Mouse (Mus musculus) lung, embryonic 16.5 days (tissue): ENCODE results near the gene Hax1. TPM values are rescaled to one million over a fixed set of nuclear protein-coding genes. Genes with fewer than 3 reads are reported as not detected.

Source experiments
- ATAC-seq: fragments of 200-750 bp; cut with Nextera tagmentation; 2 replicates; pipeline ENCODE4 v1.8.0; 2017; ENCODE audit warnings: low read depth, mild to moderate bottlenecking, moderate library complexity
- H3K27ac ChIP-seq: fragments of 300-500 bp; sonication (generic); 2 replicates; pipeline ENCODE4 v1.5.1; 2014; ENCODE audit warnings: mild to moderate bottlenecking, control low read depth, low read length
- H3K27me3 ChIP-seq: fragments of 300-500 bp; sonication (generic); 2 replicates; pipeline ENCODE4 v1.6.1; 2014; ENCODE audit warnings: low read depth, low read length, mixed read lengths; ENCODE audit not compliant: control insufficient read depth, insufficient read depth
- H3K36me3 ChIP-seq: fragments of 300-500 bp; sonication (generic); 2 replicates; pipeline ENCODE4 v1.6.1; 2014; ENCODE audit warnings: low read length; ENCODE audit not compliant: control insufficient read depth, insufficient read depth
- H3K4me1 ChIP-seq: fragments of 300-500 bp; sonication (generic); replicated peaks from 2 replicates; pipeline ENCODE4 v1.6.1; 2014; ENCODE audit warnings: low read length, mixed read lengths; ENCODE audit not compliant: control insufficient read depth, insufficient read depth
- H3K4me2 ChIP-seq: fragments of 300-500 bp; sonication (generic); 2 replicates; pipeline ENCODE4 v1.6.1; 2014; ENCODE audit warnings: low read depth, low read length, control low read depth
- H3K4me3 ChIP-seq: fragments of 300-500 bp; sonication (generic); 2 replicates; pipeline ENCODE4 v1.5.1; 2014; ENCODE audit warnings: mild to moderate bottlenecking, low read length, control low read depth
- H3K9ac ChIP-seq: fragments of 300-500 bp; sonication (generic); 2 replicates; pipeline ENCODE4 v1.6.1; 2014; ENCODE audit warnings: low read length, control low read depth
- H3K9me3 ChIP-seq: fragments of 300-500 bp; sonication (generic); 2 replicates; pipeline ENCODE4 v1.6.1; 2016; ENCODE audit warnings: low read length; ENCODE audit not compliant: control insufficient read depth
- WGBS: fragments of 180-500 bp; shearing (Covaris S2); extraction: QIAGEN DNeasy Blood & Tissue Kit; methylation state at CpG from one replicate; pipeline ENCODE4 v1.1.7; 2014; 5-methylcytosine and 5-hydroxymethylcytosine counted together
- polyA plus RNA-seq: library from polyadenylated mRNA; unstranded; fragments of >200 nt; fragmentation: Nextera tagmentation; extraction: Ambion mirVana; gene quantifications from 2 replicates; pipeline ENCODE4 v1.2.1, GENCODE M21; 2015

Gene Hax1
- polyA plus RNA-seq, 1 experiment from 2014 or later, result 152 TPM

DNA sequence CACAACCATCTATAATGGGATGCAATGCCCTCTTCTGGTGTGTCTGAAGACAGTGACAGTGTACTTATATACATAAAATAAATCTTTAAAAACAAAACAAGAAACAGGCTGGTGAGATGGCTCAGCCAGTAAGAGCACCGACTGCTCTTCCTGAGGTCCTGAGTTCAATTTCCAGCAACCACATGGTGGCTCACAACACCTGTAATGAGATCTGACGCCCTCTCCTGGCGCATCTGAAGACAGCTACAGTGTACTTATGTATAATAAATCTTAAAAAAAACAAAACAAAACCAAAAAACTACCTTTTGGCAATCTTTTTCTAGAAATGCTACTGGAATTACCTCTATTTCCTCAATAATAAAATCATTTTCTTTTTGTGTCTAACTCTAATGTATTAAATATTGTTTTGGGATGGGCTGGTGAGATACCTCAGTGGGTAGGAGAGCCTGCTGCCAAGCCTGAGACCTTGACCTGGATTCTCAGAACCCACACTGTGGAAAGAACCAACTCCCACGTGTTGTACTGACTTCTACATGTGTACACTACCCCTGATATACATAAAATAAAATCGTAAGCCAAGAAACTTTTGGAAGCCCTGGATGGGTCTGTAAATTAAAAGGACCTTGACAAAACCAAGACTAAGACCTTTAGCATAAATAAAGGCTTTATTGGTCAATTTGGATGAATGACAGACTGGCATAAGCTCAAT is 3.6 kb downstream of the Hax1 start:
- 91% methylated on average over 5 of the region's 5 CpGs for WGBS
- ATAC-seq, result no peak
- Histone ChIP-seq H3K4me1 (peaks cover 5% of the 10 kb centered on the region), H3K27me3 (no peaks in the 10 kb centered on the region), H3K36me3 (peaks cover 11% of the 10 kb centered on the region), H3K4me3 (no peak overlapping the region), H3K4me2 (no peak overlapping the region), H3K9me3 (no peaks in the 10 kb centered on the region), H3K9ac (no peak overlapping the region), H3K27ac (no peak overlapping the region)

DNA sequence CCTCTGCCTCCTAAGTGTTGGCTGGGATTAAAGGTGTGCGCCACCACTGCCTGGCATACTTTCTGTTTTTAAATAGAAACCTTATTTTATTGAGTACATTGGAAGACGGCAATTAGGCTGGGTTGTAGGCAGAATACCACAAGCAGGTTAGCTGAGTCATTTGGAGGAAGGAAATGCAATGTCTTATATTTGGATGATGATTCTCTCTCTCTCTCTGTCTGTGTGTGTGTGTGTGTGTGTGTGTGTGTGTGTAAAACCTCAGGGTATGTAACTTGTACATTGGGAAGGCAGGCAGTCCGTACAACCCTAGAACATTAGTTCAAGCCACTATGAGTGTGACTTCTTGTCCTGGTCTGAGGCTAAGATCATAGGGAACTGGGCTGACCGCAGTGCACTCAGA is 10.8 kb downstream of the Hax1 start:
- WGBS, result 81% methylated on average over 4 of the region's 4 CpGs

DNA sequence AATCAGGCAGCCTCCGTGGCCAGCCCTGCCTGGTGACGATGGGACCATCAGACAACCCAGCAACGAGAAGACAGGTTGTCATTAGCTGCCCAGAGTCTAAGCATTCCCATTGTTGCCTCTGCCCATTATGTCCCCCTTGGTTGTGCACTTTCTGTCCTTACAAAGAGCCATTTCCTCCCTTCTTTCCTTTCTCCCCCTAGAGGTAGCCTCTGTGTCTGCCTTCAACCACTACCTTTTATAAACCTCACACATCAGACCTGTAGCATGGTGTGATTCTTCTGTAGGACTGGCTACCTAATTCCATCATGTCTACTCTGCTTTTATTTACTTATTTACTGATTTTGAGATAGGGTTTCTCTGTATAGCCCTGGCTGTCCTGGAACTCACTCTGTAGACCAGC is 11.4 kb downstream of the Hax1 start:
- H3K4me1 ChIP-seq, result no peaks in the 10 kb centered on the region
- no peaks in the 10 kb centered on the region for H3K9me3 ChIP-seq
- no peak overlapping the region for H3K27ac ChIP-seq
- no peak for ATAC-seq
- H3K4me3 ChIP-seq, result no peak overlapping the region
- WGBS, result 47% methylated on average over 3 of the region's 3 CpGs
- 0 out of 2 replicates have a peak, but pooled peaks cover 1% of the 10 kb centered on the region for H3K36me3 ChIP-seq
- no peaks in the 10 kb centered on the region for H3K27me3 ChIP-seq
- no peak overlapping the region for H3K4me2 ChIP-seq
- H3K9ac ChIP-seq, result no peak overlapping the region

More for the DNA sequence above, 10.8 kb downstream of the Hax1 start:
- Histone ChIP-seq H3K27ac (no peak overlapping the region), H3K4me3 (no peak overlapping the region), H3K4me2 (no peak overlapping the region), H3K27me3 (no peaks in the 10 kb centered on the region), H3K9me3 (no peaks in the 10 kb centered on the region), H3K36me3 (0 out of 2 replicates have a peak, but pooled peaks cover 2% of the 10 kb centered on the region), H3K9ac (no peak overlapping the region), H3K4me1 (no peaks in the 10 kb centered on the region)
- ATAC-seq, result no peak

DNA sequence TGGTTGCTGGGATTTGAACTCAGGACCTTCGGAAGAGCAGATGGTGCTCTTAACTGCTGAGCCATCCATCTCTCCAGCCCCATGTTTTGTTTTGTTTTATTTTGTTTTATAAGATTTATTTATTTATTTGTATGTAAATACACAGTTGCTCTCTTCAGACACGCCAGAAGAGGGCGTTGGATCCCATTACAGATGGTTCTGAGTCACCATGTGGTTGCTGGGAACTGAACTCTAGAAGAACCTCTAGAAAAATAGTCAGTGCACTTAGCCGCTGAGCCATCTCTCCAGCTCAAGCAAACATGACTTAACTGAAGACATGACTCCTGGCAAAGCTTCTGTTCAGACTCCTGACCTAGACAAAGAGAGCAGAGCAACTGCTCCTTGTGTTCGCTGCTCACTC is 16.2 kb downstream of the Hax1 start:
- Histone ChIP-seq H3K36me3 (no peaks in the 10 kb centered on the region), H3K4me2 (no peak overlapping the region), H3K4me3 (no peak overlapping the region), H3K9me3 (no peaks in the 10 kb centered on the region), H3K27me3 (no peaks in the 10 kb centered on the region), H3K9ac (no peak overlapping the region), H3K27ac (no peak overlapping the region), H3K4me1 (no peaks in the 10 kb centered on the region)
- ATAC-seq, result no peak
- 66% methylated on average over 5 of the region's 5 CpGs for WGBS

DNA sequence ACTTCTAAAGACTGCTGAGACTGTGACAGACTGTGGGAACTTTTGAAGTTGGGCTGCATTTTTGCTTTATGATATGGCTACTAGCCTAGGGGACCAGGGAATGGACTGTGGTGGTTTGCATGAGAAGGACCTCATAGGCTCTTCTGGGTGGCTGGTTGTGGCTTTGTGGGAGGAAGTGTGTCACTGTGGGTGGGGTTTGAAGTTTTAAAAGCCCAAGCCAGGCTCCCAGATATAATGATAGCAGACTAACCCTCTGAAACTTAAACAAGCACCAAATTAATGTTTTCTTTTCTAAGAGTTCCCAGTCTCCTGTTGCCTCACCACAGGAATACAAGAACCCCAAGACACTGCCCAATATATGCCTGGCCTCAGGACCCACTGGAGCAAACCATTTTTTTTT is 21.7 kb downstream of the Hax1 start:
- ATAC-seq, result no peak
- Histone ChIP-seq H3K9ac (no peak overlapping the region), H3K4me2 (no peak overlapping the region), H3K27me3 (no peaks in the 10 kb centered on the region), H3K4me3 (no peak overlapping the region), H3K36me3 (no peaks in the 10 kb centered on the region), H3K27ac (no peak overlapping the region), H3K4me1 (no peaks in the 10 kb centered on the region), H3K9me3 (no peaks in the 10 kb centered on the region)

DNA sequence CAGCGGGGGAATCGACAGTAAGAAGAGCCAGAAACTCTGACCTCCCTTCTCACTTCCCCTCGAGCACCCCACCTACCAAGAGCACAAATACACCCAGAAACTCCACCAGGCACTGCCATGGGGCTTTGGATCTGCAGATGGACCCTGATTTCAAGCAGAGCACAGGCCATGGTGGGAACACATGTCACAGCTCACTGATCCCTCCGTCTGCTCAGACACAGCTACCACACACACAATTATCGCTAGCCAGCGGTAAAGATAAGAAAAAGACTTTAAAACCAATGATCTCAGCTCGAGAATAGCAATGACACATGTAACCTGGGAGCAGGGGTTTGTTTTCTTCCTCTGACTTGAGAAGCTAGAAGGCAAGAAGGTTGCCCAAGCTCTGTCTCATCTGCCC is 30.1 kb downstream of the Hax1 start:
- 57% methylated on average over 7 of the region's 7 CpGs for WGBS
- H3K9ac ChIP-seq, result no peak overlapping the region
- H3K4me3 ChIP-seq, result no peak overlapping the region
- no peaks in the 10 kb centered on the region for H3K9me3 ChIP-seq
- H3K4me2 ChIP-seq, result no peak overlapping the region
- no peaks in the 10 kb centered on the region for H3K36me3 ChIP-seq
- H3K4me1 ChIP-seq, result peaks cover 5% of the 10 kb centered on the region
- no peak overlapping the region for H3K27ac ChIP-seq
- no peak for ATAC-seq
- no peaks in the 10 kb centered on the region for H3K27me3 ChIP-seq

DNA sequence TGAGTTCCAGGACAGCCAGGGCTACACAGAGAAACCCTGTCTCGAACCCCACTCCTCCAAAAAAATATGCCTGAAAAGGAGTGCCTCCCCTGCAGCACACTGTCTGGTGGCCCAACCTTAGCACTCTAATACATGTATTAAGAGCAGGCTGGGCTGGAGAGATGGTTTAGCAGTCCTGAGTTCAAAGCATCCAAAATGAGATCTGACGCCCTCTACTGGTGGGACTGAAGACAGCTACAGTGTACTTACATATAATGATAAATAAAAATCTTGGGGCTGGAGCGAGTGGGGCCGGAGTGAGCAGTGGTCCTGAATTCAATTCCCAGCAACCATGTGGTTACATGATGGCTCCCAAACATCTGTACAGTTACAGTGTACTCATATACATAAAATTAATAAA is 31.6 kb downstream of the Hax1 start:
- no peak for ATAC-seq
- H3K4me2 ChIP-seq, result no peak overlapping the region
- WGBS, result 67% methylated on average over 4 of the region's 4 CpGs
- H3K27ac ChIP-seq, result no peak overlapping the region
- H3K9ac ChIP-seq, result no peak overlapping the region
- H3K4me3 ChIP-seq, result no peak overlapping the region
- H3K36me3 ChIP-seq, result no peaks in the 10 kb centered on the region
- no peaks in the 10 kb centered on the region for H3K9me3 ChIP-seq
- H3K4me1 ChIP-seq, result peaks cover 10% of the 10 kb centered on the region
- H3K27me3 ChIP-seq, result no peaks in the 10 kb centered on the region

DNA sequence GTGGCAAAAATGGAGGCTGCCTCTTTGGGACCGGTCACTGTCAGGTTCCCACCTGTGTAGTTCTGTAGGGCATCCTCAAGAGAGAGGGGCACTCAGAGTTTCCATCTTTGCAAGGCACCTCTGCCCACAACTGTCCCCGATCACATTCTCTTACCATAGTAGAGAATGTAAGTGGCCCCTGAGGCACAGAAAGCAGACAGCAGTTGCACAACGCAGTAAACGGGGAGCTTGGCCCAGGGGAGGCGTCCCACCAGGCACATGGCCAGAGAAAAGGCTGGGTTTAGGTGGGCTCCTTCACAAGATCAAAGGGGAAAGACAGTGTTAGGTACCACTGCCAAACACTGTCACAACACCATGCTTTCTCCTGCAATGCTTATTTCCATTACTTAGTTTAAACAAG is 32.6 kb downstream of the Hax1 start:
- ATAC-seq, result no peak
- no peak overlapping the region for H3K9ac ChIP-seq
- WGBS, result 87% methylated on average over 5 of the region's 5 CpGs
- H3K4me1 ChIP-seq, result peaks cover 20% of the 10 kb centered on the region
- H3K9me3 ChIP-seq, result no peaks in the 10 kb centered on the region
- no peaks in the 10 kb centered on the region for H3K36me3 ChIP-seq
- no peak overlapping the region for H3K4me2 ChIP-seq
- H3K27ac ChIP-seq, result no peak overlapping the region
- no peaks in the 10 kb centered on the region for H3K27me3 ChIP-seq
- no peak overlapping the region for H3K4me3 ChIP-seq

DNA sequence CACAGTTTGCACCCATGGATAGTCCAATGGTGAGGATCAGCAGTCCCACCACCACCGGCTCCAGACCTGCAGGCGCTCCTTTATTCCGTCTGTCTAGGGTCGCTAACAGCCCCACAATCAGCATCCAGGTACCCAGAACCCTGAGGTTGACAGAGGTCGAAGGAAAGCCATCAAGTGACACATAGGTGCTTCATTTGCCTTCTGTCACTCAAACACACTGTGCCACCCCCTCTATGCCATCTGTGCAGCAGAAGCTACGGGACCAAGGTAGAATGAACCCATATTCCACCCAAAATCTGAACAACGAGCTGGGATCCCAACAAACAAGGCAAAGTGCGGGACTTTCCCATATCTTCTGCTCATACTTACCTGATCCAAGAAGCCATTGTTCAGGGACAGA is 33.0 kb downstream of the Hax1 start:
- WGBS, result 92% methylated on average over 8 of the region's 8 CpGs
- Histone ChIP-seq H3K4me3 (no peak overlapping the region), H3K9ac (no peak overlapping the region), H3K4me1 (peaks cover 24% of the 10 kb centered on the region), H3K36me3 (no peaks in the 10 kb centered on the region), H3K27ac (no peak overlapping the region), H3K4me2 (no peak overlapping the region), H3K9me3 (no peaks in the 10 kb centered on the region), H3K27me3 (no peaks in the 10 kb centered on the region)
- ATAC-seq, result no peak
